Mouse (Mus musculus) CH12.LX (cell line): ENCODE measurements around the gene Dmwd. TPM values are rescaled to one million over a fixed set of nuclear protein-coding genes. Genes with fewer than 3 reads are reported as not detected.
A peak's percentile ranks its signal among the peaks of the same experiment; 100 is the strongest.

Source experiments
- DNase-seq: peaks from one replicate; pipeline ENCODE4 v3.0.0-alpha.2; 2013; ENCODE audit errors: extremely low read depth
- H3K27ac ChIP-seq: 2 replicates; pipeline ENCODE4 v1.5.1; 2012; ENCODE audit warnings: low read depth, mild to moderate bottlenecking, control low read depth, moderate library complexity; ENCODE audit not compliant: insufficient read depth
- H3K27me3 ChIP-seq: replicated peaks from 2 replicates; pipeline ENCODE3; 2012; ENCODE audit warnings: inconsistent platforms
- H3K36me3 ChIP-seq, 2 experiments: replicated peaks in 1 of 2; 2 replicates each; pipeline versions ENCODE3 to v1.6.1; 2012; ENCODE audit warnings: inconsistent platforms in 1 of 2, low read length in 1 of 2, mild to moderate bottlenecking in 1 of 2, mixed read lengths in 1 of 2, moderate library complexity in 1 of 2; ENCODE audit not compliant: control insufficient read depth in 1 of 2, insufficient read depth in 1 of 2
- H3K4me1 ChIP-seq, 2 experiments: 2 replicates each; pipeline ENCODE4 v1.6.1; 2012; ENCODE audit warnings: inconsistent platforms in 1 of 2, moderate library complexity in 1 of 2; ENCODE audit not compliant: insufficient read depth in 2 of 2, control insufficient read depth in 1 of 2
- H3K4me2 ChIP-seq: 2 replicates; pipeline ENCODE4 v1.6.1; 2012; ENCODE audit warnings: low read depth, mild to moderate bottlenecking, control low read depth; ENCODE audit not compliant: poor library complexity, insufficient read depth, severe bottlenecking
- H3K4me3 ChIP-seq, 3 experiments: fragments of 150-350 bp in 1 of 3; sonication (generic) in 1 of 3; replicated peaks in 1 of 3; 2 replicates each; pipeline versions ENCODE3 to v1.5.1; 2011 to 2012; ENCODE audit warnings: low read depth in 2 of 3, low read length in 2 of 3, mild to moderate bottlenecking in 2 of 3, moderate library complexity in 2 of 3, control low read depth in 1 of 3, improper control_type of control experiment in 1 of 3, inconsistent platforms in 1 of 3, mixed read lengths in 1 of 3; ENCODE audit not compliant: poor library complexity in 1 of 3
- H3K79me2 ChIP-seq: replicated peaks from 2 replicates; pipeline ENCODE4 v1.6.1; 2012; ENCODE audit warnings: mild to moderate bottlenecking, moderate library complexity; ENCODE audit not compliant: control insufficient read depth, poor library complexity, insufficient read depth, severe bottlenecking; ENCODE audit errors: extremely low read depth
- H3K9ac ChIP-seq: 2 replicates; pipeline ENCODE4 v1.6.1; 2012; ENCODE audit warnings: low read depth, mild to moderate bottlenecking, control low read depth, moderate library complexity; ENCODE audit not compliant: insufficient read depth
- H3K9me3 ChIP-seq: replicated peaks from 2 replicates; pipeline ENCODE3; 2012; ENCODE audit warnings: low read length, inconsistent platforms, mixed read lengths
- BHLHE40 ChIP-seq: IDR thresholded peaks from 2 replicates; pipeline ENCODE4 v1.6.1; 2011; ENCODE audit warnings: mild to moderate bottlenecking, low read depth, low read length, improper control_type of control experiment
- CHD1 ChIP-seq: IDR thresholded peaks from 2 replicates; pipeline ENCODE4 v1.6.1; 2012; ENCODE audit warnings: low read depth, low read length, improper control_type of control experiment, inconsistent platforms
- CTCF ChIP-seq, 2 experiments: IDR thresholded peaks in 1 of 2; conservative IDR thresholded peaks in 1 of 2; 2 replicates each; pipeline ENCODE4 v1.5.1; 2011 to 2012; ENCODE audit warnings: low read depth in 2 of 2, low read length in 2 of 2, improper control_type of control experiment in 1 of 2, inconsistent platforms in 1 of 2, mild to moderate bottlenecking in 1 of 2, moderate library complexity in 1 of 2
- E2F4 ChIP-seq: IDR thresholded peaks from 2 replicates; pipeline ENCODE4 v1.6.1; 2011; ENCODE audit warnings: low read depth, low read length, improper control_type of control experiment; ENCODE audit not compliant: insufficient replicate concordance
- GABPA ChIP-seq: IDR thresholded peaks from 2 replicates; pipeline ENCODE4 v1.6.1; 2012; ENCODE audit warnings: low read depth, low read length, improper control_type of control experiment, inconsistent platforms; ENCODE audit not compliant: insufficient replicate concordance
- KAT2A ChIP-seq: IDR thresholded peaks from 2 replicates; pipeline ENCODE4 v1.6.1; 2012; ENCODE audit warnings: low read length, improper control_type of control experiment, inconsistent platforms; ENCODE audit not compliant: insufficient replicate concordance
- MAZ ChIP-seq: IDR thresholded peaks from 2 replicates; pipeline ENCODE4 v1.6.1; 2012; ENCODE audit warnings: low read depth, mild to moderate bottlenecking, inconsistent platforms, low read length, improper control_type of control experiment, moderate library complexity
- MEF2A ChIP-seq: IDR thresholded peaks from 2 replicates; pipeline ENCODE4 v1.6.1; 2014; ENCODE audit warnings: low read depth, mild to moderate bottlenecking, inconsistent platforms, low read length, improper control_type of control experiment, borderline replicate concordance
- NELFE ChIP-seq: IDR thresholded peaks from 2 replicates; pipeline ENCODE4 v1.6.1; 2011; ENCODE audit warnings: low read depth, low read length, improper control_type of control experiment
- NRF1 ChIP-seq: IDR thresholded peaks from 2 replicates; pipeline ENCODE4 v1.6.1; 2014; ENCODE audit warnings: low read depth, mild to moderate bottlenecking, inconsistent platforms, low read length, improper control_type of control experiment, moderate library complexity
- PAX5 ChIP-seq: IDR thresholded peaks from 2 replicates; pipeline ENCODE4 v1.6.1; 2012; ENCODE audit warnings: low read length, inconsistent platforms, mixed read lengths
- POLR2AphosphoS2 ChIP-seq: IDR thresholded peaks from 2 replicates; pipeline ENCODE4 v1.6.1; 2011; ENCODE audit warnings: low read depth, low read length, improper control_type of control experiment
- RAD21 ChIP-seq: IDR thresholded peaks from 2 replicates; pipeline ENCODE4 v1.6.1; 2011; ENCODE audit warnings: low read depth, mild to moderate bottlenecking, low read length, improper control_type of control experiment, moderate library complexity
- RCOR1 ChIP-seq: conservative IDR thresholded peaks from 2 replicates; pipeline ENCODE4 v1.6.1; 2012; ENCODE audit warnings: low read depth, mild to moderate bottlenecking, inconsistent platforms, low read length, improper control_type of control experiment
- SIN3A ChIP-seq: IDR thresholded peaks from 2 replicates; pipeline ENCODE4 v1.6.1; 2012; ENCODE audit warnings: low read length, improper control_type of control experiment, inconsistent platforms
- SMC3 ChIP-seq: IDR thresholded peaks from 2 replicates; pipeline ENCODE4 v1.6.1; 2011; ENCODE audit warnings: low read depth, low read length, improper control_type of control experiment
- TBP ChIP-seq: conservative IDR thresholded peaks from 2 replicates; pipeline ENCODE4 v1.6.1; 2011; ENCODE audit warnings: low read depth, low read length, improper control_type of control experiment
- USF2 ChIP-seq: conservative IDR thresholded peaks from 2 replicates; pipeline ENCODE4 v1.6.1; 2011; ENCODE audit warnings: low read depth, low read length, improper control_type of control experiment
- ZC3H11A ChIP-seq: IDR thresholded peaks from 2 replicates; pipeline ENCODE4 v1.6.1; 2012; ENCODE audit warnings: low read depth, mild to moderate bottlenecking, inconsistent platforms, low read length, improper control_type of control experiment
- ZKSCAN1 ChIP-seq: IDR thresholded peaks from 2 replicates; pipeline ENCODE4 v1.6.1; 2012; ENCODE audit warnings: low read depth, inconsistent platforms, low read length, improper control_type of control experiment, borderline replicate concordance
- ZMIZ1 ChIP-seq: IDR thresholded peaks from 2 replicates; pipeline ENCODE4 v1.6.1; 2012; ENCODE audit warnings: low read depth, mild to moderate bottlenecking, inconsistent platforms, low read length, improper control_type of control experiment
- ZNF384 ChIP-seq: IDR thresholded peaks from 2 replicates; pipeline ENCODE4 v1.6.1; 2012; ENCODE audit warnings: low read depth, low read length, improper control_type of control experiment, inconsistent platforms
- dilution Hi-C: fragments of 300-500 bp; cut with MboI; formaldehyde crosslinking; loops from 2 replicates; pipeline ENCODE4 v1.14.3; 2020; ENCODE audit warnings: low sequenced_read_pairs; ENCODE audit not compliant: extremely low pct_unique_long_range_greater_than_20kb, extremely low pct_ligation_motif_present
- in situ Hi-C: fragments of 300-500 bp; cut with MboI; formaldehyde crosslinking; loops from 3 replicates; pipeline ENCODE4 v1.14.3; 2019; ENCODE audit warnings: low sequenced_read_pairs, low pct_ligation_motif_present, low pct_unique_long_range_greater_than_20kb, mixed read lengths
- polyA plus RNA-seq: library from polyadenylated mRNA; unstranded; fragments of >175 nt; gene quantifications from 2 replicates; pipeline ENCODE4 v1.2.1, GENCODE M21; 2012; ENCODE audit warnings: low read depth; ENCODE audit not compliant: insufficient read length
- total RNA-seq, 2 experiments: library from RNA; depleted of rRNA; stranded (reverse); fragments of 300-350 nt in 1 of 2; fragments of >200 nt in 1 of 2; gene quantifications; 2 replicates each; pipeline ENCODE4 v1.2.3; 2012 to 2014

Dmwd gene
- total and polyA plus RNA-seq, 3 experiments = not detected

DNA sequence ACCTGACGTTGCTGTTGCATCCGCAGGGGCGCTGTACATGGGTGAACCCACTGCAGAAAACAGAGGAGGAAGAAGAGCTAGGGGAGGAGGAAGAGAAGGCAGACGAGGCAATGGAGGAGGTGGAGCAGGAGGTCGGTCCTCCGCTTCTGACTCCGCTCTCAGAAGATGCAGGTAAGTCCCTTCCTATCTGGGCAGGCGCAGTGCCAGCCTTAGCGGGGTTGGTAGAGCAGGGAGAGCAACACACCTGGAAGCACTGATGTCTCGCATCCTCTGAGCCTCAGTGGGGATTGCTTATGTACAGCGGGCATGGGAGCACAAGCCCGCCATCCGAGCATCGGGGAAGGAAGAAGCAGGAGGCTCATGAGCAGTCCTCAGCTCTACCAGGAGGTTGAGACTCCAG lies 9.0 kb upstream of the Dmwd start:
- H3K4me1 ChIP-seq = no peaks in the 10 kb centered on the region
- dilution Hi-C loops (no loop called here), in situ Hi-C loops (no loop called here)
- no peak for DNase-seq
- no peak overlapping the region for H3K27ac ChIP-seq
- no peaks in the 10 kb centered on the region for H3K79me2 ChIP-seq
- TF ChIP-seq CTCF (conservative IDR thresholded peaks at IDR 0.05 in 1 of 2, IDR thresholded peaks at IDR 0.05 in 1 of 2; ENCODE audit: low read depth in 2 of 2, low read length in 2 of 2) (no peak), MEF2A (no peak)
- H3K9ac ChIP-seq = no peak overlapping the region
- no peak overlapping the region for H3K4me2 ChIP-seq
- no peak overlapping the region for H3K4me3 ChIP-seq
- peaks cover 0 to 29% of the 10 kb centered on the region in 2 experiments for H3K36me3 ChIP-seq
- no peaks in the 10 kb centered on the region for H3K27me3 ChIP-seq
- peaks cover 2% of the 10 kb centered on the region for H3K9me3 ChIP-seq

DNA sequence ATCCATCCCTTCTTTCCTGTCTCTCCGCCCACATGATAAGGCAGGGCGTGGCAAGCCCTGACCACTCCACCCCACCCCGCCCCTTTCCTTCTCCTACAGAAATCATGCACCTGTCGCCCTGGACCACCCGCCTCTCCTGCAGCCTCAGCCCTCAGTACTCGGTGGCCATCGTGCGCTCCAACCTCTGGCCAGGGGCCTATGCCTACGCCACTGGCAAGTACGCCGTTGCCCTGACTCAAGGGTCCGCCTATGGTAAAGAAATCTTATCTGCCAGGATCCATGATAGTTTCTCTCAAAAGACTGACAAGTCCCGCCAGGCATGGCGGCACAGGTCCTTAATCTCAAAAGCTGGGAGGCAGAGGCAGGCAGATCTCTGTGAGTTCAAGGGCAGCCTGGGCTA lies 8.1 kb upstream of the Dmwd start:
- in situ Hi-C loops = no loop called here
- dilution Hi-C loops = no loop called here

DNA sequence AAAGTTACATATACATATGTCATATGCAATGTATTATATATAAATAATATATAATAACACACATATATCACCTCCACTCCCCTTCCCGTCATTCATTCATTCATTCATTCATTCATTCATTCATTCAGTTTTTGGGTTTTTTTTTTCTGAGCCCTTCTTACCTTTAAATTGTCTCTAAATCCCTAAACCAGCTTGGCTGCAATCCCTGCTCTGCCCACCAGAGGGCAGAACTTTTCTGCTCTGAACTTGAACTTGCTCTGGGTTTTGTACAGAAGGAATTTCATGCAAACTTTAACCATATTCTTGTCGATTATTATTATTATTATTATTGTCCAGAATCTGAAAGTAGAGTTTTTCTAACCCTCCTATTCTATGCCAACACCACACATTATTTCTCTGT lies 7.3 kb upstream of the Dmwd start:
- Histone ChIP-seq H3K9ac (no peak overlapping the region), H3K36me3 (peaks cover 0 to 22% of the 10 kb centered on the region in 2 experiments), H3K79me2 (no peaks in the 10 kb centered on the region), H3K9me3 (peaks cover 7% of the 10 kb centered on the region), H3K4me1 (no peaks in the 10 kb centered on the region), H3K4me3 (no peak overlapping the region), H3K4me2 (no peak overlapping the region), H3K27me3 (peaks cover 12% of the 10 kb centered on the region), H3K27ac (no peak overlapping the region)
- dilution Hi-C loops = no loop called here
- DNase-seq = peak; percentile 74
- TF ChIP-seq ZMIZ1 = no peak
- TF ChIP-seq SMC3 = peak; percentile 92
- no peak for TF ChIP-seq ZKSCAN1
- TF ChIP-seq E2F4 = no peak
- TF ChIP-seq MAZ = no peak
- no peak for TF ChIP-seq NELFE
- peak; percentile 67 for TF ChIP-seq ZNF384
- no peak for TF ChIP-seq GABPA
- TF ChIP-seq KAT2A = no peak
- peak; percentile 67 for TF ChIP-seq ZC3H11A
- TF ChIP-seq BHLHE40 = no peak
- TF ChIP-seq CHD1 = no peak
- TF ChIP-seq RAD21 = peak; percentile 74
- no peak for TF ChIP-seq RCOR1
- no peak for TF ChIP-seq TBP
- TF ChIP-seq CTCF (conservative IDR thresholded peaks at IDR 0.05 in 1 of 2, IDR thresholded peaks at IDR 0.05 in 1 of 2; ENCODE audit: low read depth in 2 of 2, low read length in 2 of 2) = peak; percentile 86 to 93
- 0 out of 2 replicates have a peak, but pooled peaks have one; percentile 36 for TF ChIP-seq SIN3A
- no peak for TF ChIP-seq PAX5
- no peak for TF ChIP-seq MEF2A
- in situ Hi-C loops = no loop called here

More for the DNA sequence above, 8.1 kb upstream of the Dmwd start:
- no peak overlapping the region for H3K27ac ChIP-seq
- no peaks in the 10 kb centered on the region for H3K79me2 ChIP-seq
- peaks cover 0 to 26% of the 10 kb centered on the region in 2 experiments for H3K36me3 ChIP-seq
- no peak for TF ChIP-seq NELFE
- no peak for TF ChIP-seq NRF1
- no peak for TF ChIP-seq USF2
- TF ChIP-seq POLR2AphosphoS2 = no peak
- TF ChIP-seq, all 38 proteins: peak for 0
- Histone ChIP-seq H3K4me3 (no peak overlapping the region), H3K9ac (no peak overlapping the region), H3K27me3 (peaks cover 5% of the 10 kb centered on the region), H3K4me1 (no peaks in the 10 kb centered on the region), H3K9me3 (peaks cover 2% of the 10 kb centered on the region), H3K4me2 (no peak overlapping the region)
- no peak for DNase-seq
